Mouse (Mus musculus) A20 (cell line): ENCODE measurements around the gene Phactr2.

Source experiments
- DNase-seq: peaks from one replicate; pipeline ENCODE4 v3.0.0-alpha.2; 2011; ENCODE audit warnings: low read depth, low spot score

Gene Phactr2

GRCm38 (mm10) chr10:13275152-13275551 is 199.1 kb downstream of the Phactr2 start:
- no peak for DNase-seq

GRCm38 (mm10) chr10:13274699-13275098 is 199.5 kb downstream of the Phactr2 start:
- no peak for DNase-seq

DNA sequence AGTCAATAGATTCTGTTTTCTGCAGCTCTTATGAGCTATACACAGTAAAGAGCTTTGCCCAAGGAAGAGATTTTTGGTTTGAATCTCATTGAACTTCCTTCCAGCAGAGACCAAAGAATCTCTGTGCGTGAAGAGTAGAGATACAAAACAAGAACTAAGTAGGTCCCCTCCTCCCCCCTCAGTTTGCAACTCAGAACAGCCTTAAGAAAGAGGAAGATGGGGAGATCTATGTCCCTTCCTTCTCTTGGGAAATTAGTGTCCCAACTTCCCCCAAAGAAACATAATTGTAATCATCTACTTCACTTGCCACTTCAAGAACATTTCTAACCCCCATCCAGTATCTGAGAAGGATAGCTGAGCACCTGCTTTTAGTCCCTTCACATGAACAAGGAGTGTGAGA is 200.5 kb downstream of the Phactr2 start:
- DNase-seq = peak; percentile 24

DNA sequence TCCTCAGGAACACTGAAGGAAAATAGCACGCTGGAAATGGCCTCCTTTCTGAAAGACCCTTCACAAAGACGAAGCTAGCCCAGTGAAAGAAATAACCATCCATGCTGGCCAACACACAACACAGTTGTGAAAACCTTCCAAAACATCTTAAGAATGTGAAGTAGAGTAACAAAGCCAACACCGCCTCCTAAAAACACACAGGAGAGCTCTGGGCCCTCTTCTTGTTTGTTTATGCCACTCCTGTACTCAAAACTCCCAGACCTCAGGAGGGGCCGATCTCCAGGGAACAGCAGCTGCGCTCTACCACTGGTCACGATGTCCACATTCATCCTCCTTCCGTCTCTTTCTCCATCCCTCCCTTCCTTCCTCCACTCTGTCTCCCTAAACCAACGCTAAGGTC is 202.5 kb downstream of the Phactr2 start:
- no peak for DNase-seq

DNA sequence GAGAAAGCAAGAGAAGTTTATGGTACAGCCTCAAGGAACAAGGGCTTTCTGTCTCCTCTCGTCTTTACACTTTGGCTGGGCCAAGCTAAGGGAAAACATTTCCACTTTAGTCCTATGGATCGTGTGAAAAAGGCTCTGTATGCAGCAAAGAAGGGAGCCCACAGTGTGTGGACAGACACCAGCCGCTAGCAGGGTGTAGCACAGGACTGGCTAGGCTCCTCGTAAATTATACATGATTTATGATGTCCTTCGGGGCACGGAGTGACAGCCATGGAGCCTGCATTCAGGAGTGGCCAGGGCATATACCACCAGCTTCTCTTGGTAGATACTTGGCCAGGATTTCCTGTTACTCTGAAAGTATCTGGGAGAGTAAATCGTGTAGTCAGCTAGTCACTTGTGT is 203.1 kb downstream of the Phactr2 start:
- no peak for DNase-seq

- no peak for DNase-seq
These were observed 203.9 kb downstream of the Phactr2 start for GRCm38 (mm10) chr10:13270270-13270669.

DNA sequence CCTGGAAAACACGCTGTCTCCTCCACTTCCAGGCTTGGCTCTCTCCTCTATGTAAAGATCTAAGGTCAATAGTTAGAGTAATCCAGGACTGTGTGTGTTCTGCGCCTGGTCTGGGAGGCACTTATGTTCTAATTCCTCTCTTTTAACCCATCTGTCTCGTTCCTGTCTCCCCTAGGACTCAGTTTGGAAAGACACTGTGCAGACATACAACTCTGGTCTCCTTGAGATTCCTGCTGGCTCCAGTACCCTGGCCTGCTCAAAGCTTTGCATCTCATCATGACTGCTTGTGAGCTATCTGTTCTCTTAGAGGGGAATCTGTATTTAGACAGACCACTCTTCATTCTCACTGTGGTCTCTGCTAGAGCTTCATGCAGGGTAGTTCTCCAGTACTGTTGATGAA is 215.0 kb downstream of the Phactr2 start:
- no peak for DNase-seq

- no peak for DNase-seq
These were observed 218.0 kb downstream of the Phactr2 start for GRCm38 (mm10) chr10:13256196-13256595.

DNA sequence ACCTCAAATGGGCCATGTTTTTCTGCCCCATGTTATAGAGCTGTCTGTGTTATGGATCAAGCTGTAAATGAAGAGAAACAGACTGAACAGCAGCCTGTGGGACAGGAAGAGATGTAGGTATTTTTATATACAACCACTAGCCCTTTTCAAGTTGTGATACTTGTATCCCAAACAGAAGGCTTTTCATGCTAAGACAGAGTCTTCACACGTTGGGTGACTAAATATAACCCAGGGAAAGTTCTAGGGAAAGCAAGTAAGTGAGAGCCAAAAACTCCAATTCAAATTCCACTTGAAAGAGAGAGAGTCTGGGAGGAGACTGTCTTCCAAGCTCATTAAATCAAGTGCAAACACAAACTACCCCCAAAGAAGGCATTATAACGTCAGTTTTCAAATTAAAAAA is 223.9 kb downstream of the Phactr2 start:
- no peak for DNase-seq

- DNase-seq = no peak
These were observed 225.1 kb downstream of the Phactr2 start for GRCm38 (mm10) chr10:13249126-13249525.

GRCm38 (mm10) chr10:13245714-13246113 is 228.5 kb downstream of the Phactr2 start:
- DNase-seq = no peak

GRCm38 (mm10) chr10:13244192-13244591 is 230.0 kb downstream of the Phactr2 start:
- DNase-seq = no peak

DNA sequence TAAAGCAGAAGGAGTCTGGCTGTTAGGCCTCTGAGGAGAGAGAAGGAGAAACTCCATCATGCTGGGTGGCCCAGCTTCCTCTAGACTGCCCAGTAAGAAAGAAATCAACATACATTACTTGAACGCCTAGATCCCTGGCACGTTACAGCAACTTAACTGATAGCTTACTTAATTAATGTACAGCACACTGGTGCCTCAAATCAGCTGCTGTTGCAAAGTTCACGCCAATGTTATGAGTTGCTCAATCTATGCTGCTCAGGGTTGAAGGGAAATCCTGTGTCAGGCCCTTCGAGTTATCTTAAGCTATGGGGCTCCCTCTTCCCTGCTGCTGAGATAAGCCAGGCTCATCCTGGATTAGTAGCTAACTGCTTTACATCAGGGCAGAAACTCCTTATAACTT is 233.8 kb downstream of the Phactr2 start:
- DNase-seq = no peak

DNA sequence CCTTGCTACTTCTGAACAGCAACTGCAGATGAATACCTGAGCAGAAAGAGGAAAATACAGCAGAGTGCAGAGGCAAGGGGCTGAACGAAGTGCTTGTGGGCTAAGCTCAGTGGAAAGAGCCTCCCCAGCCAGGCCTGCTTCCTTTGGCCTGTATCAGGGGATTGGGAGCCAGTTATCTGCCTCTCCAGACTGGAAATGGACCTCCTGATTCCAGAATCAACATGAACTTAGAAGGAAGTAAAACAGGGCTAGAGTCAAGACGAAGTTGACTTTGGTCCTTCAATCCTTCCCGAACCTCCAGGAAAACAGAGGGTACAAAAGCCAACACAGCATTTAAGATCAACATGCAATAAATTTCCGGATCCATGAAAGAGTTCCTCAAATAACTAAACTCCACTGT is 236.0 kb downstream of the Phactr2 start:
- DNase-seq = no peak

DNA sequence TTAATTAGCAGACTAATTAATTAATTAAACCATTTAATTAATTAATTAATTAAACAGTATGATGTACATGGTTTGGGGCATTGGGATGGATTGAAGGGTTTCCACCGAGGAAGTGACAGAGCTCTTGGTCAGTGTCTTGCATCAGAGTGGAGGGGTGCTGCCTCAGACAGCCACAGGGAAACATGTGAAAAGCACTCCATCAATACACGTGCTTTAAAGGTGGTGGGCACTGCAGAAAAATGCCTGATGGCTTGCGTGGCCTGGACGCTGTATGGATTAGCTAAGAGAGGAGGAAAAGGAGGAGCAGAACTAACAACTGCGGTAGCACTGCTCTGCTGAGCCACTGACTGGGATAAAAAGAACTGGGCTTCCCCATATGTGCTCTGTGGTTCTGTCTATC is 237.3 kb downstream of the Phactr2 start:
- DNase-seq = no peak

GRCm38 (mm10) chr10:13234503-13234902 is 239.7 kb downstream of the Phactr2 start:
- no peak for DNase-seq

- no peak for DNase-seq
These were observed 240.3 kb downstream of the Phactr2 start for GRCm38 (mm10) chr10:13233941-13234340.

DNA sequence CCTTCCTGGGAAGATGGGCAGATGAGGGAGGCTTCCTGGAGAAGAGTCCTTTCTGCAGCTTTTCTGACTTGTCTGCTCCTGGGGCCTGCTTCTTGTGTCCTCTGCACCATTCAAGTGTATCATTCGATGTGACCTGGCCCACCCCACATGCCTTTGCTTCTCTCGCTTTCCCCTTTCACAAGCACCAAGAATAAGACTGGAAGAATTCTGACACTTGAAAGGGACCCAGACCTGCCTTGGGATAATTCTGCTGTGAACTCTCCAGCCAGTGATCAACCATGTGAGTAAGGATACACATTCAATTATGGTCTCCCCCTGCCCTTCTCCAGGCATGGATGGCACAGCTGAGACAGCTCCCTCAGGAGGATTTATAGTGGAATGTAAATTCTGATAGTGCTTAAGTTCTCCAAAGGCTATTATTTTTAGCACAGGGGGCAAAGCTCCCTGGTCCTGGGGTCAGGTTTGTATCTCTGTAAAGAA is 241.0 kb downstream of the Phactr2 start:
- no peak for DNase-seq

- no peak for DNase-seq
These were observed 241.6 kb downstream of the Phactr2 start for GRCm38 (mm10) chr10:13232443-13233142.

GRCm38 (mm10) chr10:13230716-13231115 is 243.5 kb downstream of the Phactr2 start:
- DNase-seq = no peak

- no peak for DNase-seq
These were observed 248.7 kb downstream of the Phactr2 start for GRCm38 (mm10) chr10:13225377-13226063.

DNA sequence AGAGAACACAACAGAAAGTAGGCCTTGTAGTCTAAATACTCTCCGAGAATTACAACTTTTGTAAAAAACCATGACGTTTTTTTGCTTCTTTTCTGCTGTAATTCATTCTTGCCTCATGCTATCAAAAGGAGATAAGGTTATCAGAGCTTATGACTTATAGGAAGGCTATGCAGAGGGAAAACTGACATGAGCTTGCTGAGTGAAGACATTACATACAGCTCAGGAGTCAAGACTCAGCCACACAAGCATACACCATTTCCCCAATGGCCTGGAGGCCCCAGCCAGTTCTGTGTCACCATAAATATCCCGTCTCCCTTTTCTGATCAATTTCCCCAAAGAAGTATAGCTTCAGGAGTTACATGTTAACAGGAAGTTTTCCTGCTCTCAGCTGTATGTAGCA is 252.1 kb downstream of the Phactr2 start:
- no peak for DNase-seq

DNA sequence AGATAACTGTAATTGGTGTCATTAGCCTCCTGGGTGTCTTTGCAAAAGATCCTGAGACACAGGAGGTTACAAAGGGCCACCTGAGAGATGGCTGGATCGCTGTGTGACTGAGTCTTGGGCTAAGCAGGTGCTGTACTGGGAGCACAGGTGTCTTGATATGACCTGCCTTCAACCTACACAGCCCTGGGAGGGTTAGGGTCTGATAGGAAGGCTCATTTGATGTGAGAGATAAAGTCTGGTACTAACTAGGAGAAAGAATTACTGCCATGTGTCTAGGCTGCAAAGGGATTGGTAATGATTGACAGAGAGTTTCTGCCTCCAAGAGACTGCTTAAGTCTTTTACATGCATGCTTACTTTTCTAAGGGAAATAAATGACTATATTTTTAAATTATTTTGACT is 254.2 kb downstream of the Phactr2 start:
- DNase-seq = no peak
